Mouse (Mus musculus) thymus, postnatal 36 days (tissue): Measurements from ENCODE around the gene Nhsl1.
A peak's percentile ranks its signal among the peaks of the same experiment; 100 is the strongest.

Experiments
- DNase-seq, 2 experiments: peaks; one replicate each; pipeline ENCODE4 v3.0.0; 2022; ENCODE audit warnings: mixed read lengths in 2 of 2

The Nhsl1 gene

GRCm38 (mm10) chr10:18347231-18347630 is 28.4 kb downstream of the Nhsl1 start:
- no peak for DNase-seq

- no peak for DNase-seq
These were observed 32.0 kb downstream of the Nhsl1 start for GRCm38 (mm10) chr10:18350781-18351180.

- DNase-seq, result no peak
These were observed 34.2 kb downstream of the Nhsl1 start for GRCm38 (mm10) chr10:18352937-18353336.

GRCm38 (mm10) chr10:18354103-18354502 is 35.3 kb downstream of the Nhsl1 start:
- DNase-seq, result no peak

- no peak for DNase-seq
These were observed 37.7 kb downstream of the Nhsl1 start for GRCm38 (mm10) chr10:18356461-18356860.

- DNase-seq, result no peak
These were observed 38.4 kb downstream of the Nhsl1 start for GRCm38 (mm10) chr10:18357212-18357611.

- DNase-seq, result no peak
These were observed 39.7 kb downstream of the Nhsl1 start for GRCm38 (mm10) chr10:18358461-18358860.

GRCm38 (mm10) chr10:18360175-18360574 is 41.4 kb downstream of the Nhsl1 start:
- DNase-seq, result no peak

GRCm38 (mm10) chr10:18365432-18365831 is 46.6 kb downstream of the Nhsl1 start:
- DNase-seq, result no peak

GRCm38 (mm10) chr10:18366697-18367096 is 47.9 kb downstream of the Nhsl1 start:
- no peak for DNase-seq

GRCm38 (mm10) chr10:18368111-18368510 is 49.3 kb downstream of the Nhsl1 start:
- DNase-seq, result no peak

GRCm38 (mm10) chr10:18370475-18371286 is 51.9 kb downstream of the Nhsl1 start:
- no peak for DNase-seq

- DNase-seq, result no peak
These were observed 53.1 kb downstream of the Nhsl1 start for GRCm38 (mm10) chr10:18371866-18372265.

- DNase-seq, result no peak
These were observed 56.5 kb downstream of the Nhsl1 start for GRCm38 (mm10) chr10:18375301-18375700.

- DNase-seq, result no peak
These were observed 66.0 kb downstream of the Nhsl1 start for GRCm38 (mm10) chr10:18384766-18385165.

GRCm38 (mm10) chr10:18386224-18386623 is 67.4 kb downstream of the Nhsl1 start:
- DNase-seq, result no peak

- DNase-seq, result peak; percentile 35 to 43
These were observed 70.2 kb downstream of the Nhsl1 start for GRCm38 (mm10) chr10:18388784-18389575.

GRCm38 (mm10) chr10:18390004-18390403 is 71.2 kb downstream of the Nhsl1 start:
- DNase-seq, result no peak

- peak; percentile 23 to 24 for DNase-seq
These were observed 72.8 kb downstream of the Nhsl1 start for GRCm38 (mm10) chr10:18391608-18392007.

GRCm38 (mm10) chr10:18392268-18392667 is 73.5 kb downstream of the Nhsl1 start:
- no peak for DNase-seq

- DNase-seq, result no peak
These were observed 75.0 kb downstream of the Nhsl1 start for GRCm38 (mm10) chr10:18393740-18394139.

- DNase-seq, result no peak
These were observed 75.5 kb downstream of the Nhsl1 start for GRCm38 (mm10) chr10:18394270-18394669.

- no peak for DNase-seq
These were observed 81.4 kb downstream of the Nhsl1 start for GRCm38 (mm10) chr10:18400089-18400644.

- no peak for DNase-seq
These were observed 82.2 kb downstream of the Nhsl1 start for GRCm38 (mm10) chr10:18400998-18401397.
